Mouse (Mus musculus) spleen, adult 10 weeks (tissue): ENCODE results near the gene Adamts6. TPM values are rescaled to one million over a fixed set of nuclear protein-coding genes. Genes with fewer than 3 reads are reported as not detected.

Experiments used
- polyA plus RNA-seq: library from polyadenylated mRNA; stranded (reverse); fragments of 350-450 nt; fragmentation: Illumina TruSeq; extraction: RNeasy Lipid Tissue Mini Kit (QIAGEN cat#74804); gene quantifications from one replicate; pipeline ENCODE4 v1.2.3, GENCODE M21; 2015; ENCODE audit warnings: low replicate concordance; ENCODE audit not compliant: insufficient read depth

The Adamts6 gene
- polyA plus RNA-seq: 14.5 TPM

GRCm38 (mm10) chr13:104287366-104288225 lies at the start of gene Adamts6:
Gene Adamts6, plus strand, starts transcription at chr13:104287835.

Other genes starting within 250 kb of the Adamts6 start
- gene Nln, start 178.2 kb upstream of the Adamts6 start, polyA plus RNA-seq: 12.2 TPM
- 1.0 TPM for gene Sgtb, start 178.1 kb upstream of the Adamts6 start, polyA plus RNA-seq
- 33.6 TPM for gene Trappc13, start 109.4 kb upstream of the Adamts6 start, polyA plus RNA-seq
- 24.9 TPM for gene Trim23, start 109.0 kb upstream of the Adamts6 start, polyA plus RNA-seq
- 10.2 TPM for gene Cenpk, start 59.2 kb upstream of the Adamts6 start, polyA plus RNA-seq
- gene Ppwd1, start 59.0 kb upstream of the Adamts6 start, polyA plus RNA-seq: 30.4 TPM